Mouse (Mus musculus) CD4-positive helper T cell, adult 2 months (primary cell): ENCODE results near the gene Bcl2l2.

Experiments used
- DNase-seq: peaks from one replicate; pipeline ENCODE4 v3.0.0-alpha.2; 2012; ENCODE audit warnings: low read depth, missing footprints, low spot score

The Bcl2l2 gene

DNA sequence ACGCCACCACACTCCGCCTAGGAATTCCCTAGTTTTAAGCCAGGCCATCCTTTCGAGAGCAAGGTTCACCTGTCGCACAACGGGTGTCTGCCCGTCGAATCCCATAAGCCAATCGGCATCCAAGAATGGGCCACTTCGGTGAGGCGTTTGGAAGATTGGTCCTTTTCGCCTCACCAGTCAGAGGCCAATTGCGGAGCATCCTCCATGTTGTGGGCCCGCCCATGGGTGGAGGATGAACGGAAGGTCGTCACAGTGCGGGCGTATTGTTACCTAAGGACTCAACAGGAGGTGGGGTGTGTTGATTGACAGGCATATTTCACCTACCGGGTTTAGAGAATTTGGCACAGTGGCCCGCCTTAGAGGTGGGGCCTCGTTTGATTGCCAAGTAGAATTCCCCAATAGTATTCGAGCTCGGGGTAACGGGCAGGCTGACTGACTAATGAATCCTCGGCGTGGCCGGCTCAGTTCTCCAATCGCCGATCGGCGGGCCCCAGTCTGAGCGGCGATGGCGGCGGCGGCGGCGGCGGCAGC, 10.5 kb downstream of the Bcl2l2 start:
- DNase-seq = peak; percentile 100

DNA sequence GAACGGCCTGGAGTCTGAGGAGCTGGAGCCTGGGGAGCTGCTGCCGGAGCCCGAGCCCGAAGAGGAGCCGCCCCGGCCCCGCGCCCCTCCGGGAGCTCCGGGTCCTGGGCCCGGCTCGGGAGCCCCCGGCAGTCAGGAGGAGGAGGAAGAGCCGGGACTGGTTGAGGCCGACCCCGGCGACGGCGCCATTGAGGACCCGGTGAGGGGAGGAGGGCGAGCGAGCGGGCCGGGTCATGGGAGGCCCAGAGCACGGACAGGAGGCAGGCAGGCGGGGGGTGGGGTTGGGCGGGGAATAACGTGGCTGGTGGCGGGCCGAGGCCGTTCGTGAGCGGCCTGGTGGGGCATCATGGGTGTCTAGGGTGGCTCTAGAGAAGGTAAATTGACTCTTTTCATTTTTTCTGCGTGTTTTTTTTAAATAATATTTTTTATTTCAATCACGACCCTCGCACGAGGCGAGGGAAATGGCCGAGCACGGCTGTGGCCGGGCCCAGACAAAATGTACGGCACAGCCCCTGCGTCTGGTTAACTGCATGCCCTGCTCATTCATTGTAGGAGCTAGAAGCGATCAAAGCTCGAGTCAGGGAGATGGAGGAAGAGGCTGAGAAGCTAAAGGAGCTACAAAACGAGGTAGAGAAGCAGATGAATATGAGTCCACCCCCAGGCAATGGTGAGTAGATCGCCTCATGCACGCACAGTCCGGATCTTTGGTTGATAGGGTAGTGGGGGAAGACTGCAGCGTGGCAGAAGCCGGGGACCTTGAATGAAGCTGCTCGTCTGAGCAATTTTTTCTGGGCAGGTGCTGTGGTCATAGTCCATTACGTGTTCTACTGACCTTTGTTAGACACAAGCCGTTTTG, 11.3 kb downstream of the Bcl2l2 start:
- DNase-seq = no peak

DNA sequence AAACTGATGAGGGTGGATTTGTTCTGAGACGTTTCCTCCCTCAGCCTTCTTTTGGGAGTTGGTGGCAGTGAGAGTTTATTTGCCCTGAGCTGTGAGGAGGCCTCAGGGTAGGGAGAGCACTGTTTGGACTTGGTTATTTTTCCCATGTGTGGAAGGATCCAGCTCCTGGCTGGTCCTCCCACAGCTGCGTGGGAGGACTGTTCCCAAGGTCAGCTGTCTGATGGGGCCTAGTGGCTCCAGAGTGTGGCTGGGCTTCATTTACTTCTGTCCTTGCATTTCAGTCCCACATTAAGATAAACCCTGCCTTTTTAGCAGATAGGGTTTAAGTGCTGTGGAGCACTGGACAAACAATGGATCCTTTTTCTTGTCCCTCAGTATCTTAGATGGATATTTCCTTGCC, 14.3 kb downstream of the Bcl2l2 start:
- DNase-seq = no peak

DNA sequence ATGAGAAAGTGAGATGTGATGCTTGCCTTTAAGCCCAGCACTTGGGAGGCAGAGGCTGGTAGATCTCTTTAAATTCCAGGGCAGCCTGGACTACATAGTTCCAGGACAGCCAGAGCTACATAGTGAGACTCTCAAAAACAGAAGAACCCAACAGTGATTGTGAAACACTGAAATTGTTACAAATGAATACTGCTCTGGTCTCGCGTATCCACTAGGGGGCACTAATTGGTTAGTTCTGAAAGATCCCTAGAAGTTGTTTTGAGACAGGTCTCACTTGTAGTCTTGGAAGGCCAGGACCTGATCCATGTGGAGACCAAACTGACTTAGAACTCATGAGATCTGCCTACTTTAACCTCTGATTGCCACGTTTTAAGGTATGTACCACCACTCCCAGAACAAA, 17.2 kb downstream of the Bcl2l2 start:
- DNase-seq = peak; percentile 65

DNA sequence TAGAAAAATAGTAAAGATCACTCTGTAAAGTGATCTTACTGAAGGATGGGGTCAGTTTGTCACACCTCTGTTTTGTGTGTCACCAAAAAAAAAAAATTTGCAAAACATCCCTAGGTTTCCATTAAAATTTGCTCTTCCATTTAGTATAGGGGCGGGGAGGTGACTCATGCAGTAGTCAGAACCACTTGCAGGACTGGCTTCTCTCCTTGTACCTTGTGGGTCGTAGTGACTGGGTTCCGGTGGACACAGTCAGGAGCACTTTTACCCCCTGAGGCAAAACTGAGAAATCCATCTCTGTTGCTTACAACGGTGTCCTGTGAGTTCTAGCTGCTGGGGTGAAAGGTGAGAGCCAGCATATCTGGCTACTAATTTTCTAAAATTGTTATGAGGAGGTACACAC, 20.5 kb downstream of the Bcl2l2 start:
- DNase-seq = no peak

DNA sequence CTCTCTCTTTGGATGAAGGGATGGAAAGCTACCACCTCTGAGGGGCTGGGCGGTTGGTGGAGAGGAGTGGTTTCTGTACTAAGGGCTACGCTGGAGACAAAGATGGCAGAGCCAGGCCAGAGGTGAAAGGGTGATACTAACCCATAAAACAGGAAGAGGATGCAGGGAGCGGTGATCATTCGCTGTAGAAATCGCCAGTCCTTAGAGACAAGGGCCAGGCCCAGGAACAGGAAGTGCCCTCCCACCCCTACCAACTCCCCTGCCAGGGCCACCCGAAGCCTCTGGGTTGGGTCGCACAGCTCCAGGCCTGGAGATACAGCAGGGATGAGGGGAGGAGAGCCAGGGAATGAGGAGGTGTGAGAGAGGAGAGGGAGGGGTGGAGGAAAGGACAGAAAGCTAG, 25.5 kb downstream of the Bcl2l2 start:
- DNase-seq = no peak

DNA sequence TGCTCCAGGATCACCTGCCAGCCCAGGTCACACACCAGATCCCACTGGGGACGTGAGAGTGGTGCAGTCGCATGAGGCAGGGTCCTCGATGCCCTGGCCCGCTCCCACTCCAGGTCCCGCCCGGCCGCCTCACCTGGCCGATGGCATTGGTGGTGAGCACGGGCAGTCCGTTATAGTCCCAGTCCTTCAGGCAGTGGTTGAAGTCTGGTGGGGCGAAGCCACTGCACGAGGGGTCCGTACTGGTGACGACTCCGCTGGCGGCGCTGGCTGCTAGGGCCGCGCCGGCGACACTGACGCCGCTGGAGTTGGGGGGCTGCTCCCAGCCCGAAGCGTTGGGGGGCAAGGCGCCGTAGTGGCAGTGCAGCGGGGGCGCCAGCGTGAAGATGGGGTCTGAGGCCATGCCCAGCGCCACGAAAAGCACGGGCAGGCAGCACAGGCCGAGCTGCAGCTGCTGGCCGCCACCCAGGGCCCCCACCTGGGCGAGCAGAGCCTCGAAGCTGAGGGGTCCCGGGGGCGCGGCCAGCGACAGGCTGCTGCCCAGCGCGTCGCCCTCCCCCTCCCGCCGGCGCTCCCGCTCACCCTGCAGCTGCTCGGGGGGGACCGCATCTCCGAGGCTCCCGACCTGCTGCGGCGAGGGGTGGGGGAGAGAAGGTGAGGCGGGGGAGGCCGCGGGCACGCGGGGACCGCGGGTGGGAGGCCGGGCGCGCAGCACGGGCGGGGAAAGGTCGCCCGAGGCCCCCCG, 29.1 kb downstream of the Bcl2l2 start:
- DNase-seq = no peak

DNA sequence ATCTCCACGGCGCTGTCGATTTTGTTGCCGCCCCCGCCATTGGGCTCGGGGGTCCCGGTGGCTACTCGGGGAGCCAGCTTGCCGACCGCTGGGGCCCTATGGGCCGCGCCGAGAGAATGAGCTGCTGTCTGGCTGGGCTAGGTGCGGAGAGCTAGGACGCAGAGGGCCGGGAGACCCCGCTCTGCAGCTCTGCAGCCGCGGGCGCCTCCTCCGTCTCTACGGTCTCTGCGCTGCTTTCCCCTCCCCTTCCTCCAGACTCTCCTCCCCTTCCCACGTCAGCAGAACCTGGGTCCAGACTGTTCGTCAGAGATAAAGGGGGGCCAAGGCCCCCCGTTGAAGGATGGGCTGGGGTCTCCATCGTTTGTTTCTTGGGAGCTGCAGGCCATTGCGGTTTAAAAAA, 29.7 kb downstream of the Bcl2l2 start, which contains the start of gene Slc22a17:
Gene Slc22a17, minus strand, starts transcription at position 247 of the 400 bp plus-strand sequence.
- DNase-seq = peak; percentile 44

DNA sequence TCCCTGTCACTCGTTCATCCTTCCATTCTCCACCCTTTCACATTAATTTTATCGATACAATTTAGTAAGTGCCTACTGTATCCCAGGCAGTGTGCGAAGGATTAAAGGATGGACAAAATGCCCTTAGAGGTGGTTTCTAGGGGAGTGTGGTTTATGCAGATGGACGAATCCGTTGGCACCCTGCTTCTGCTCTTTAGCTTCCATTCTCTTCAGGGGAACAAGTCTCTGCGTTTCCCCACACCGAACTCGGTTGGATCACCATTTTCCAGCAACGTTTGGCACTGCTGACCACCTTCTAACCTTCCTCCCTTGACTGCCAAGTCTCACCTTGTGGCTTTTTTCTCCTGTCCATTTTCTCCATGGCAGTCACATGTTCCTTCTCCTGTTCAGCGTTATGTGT, 30.2 kb downstream of the Bcl2l2 start:
- no peak for DNase-seq

DNA sequence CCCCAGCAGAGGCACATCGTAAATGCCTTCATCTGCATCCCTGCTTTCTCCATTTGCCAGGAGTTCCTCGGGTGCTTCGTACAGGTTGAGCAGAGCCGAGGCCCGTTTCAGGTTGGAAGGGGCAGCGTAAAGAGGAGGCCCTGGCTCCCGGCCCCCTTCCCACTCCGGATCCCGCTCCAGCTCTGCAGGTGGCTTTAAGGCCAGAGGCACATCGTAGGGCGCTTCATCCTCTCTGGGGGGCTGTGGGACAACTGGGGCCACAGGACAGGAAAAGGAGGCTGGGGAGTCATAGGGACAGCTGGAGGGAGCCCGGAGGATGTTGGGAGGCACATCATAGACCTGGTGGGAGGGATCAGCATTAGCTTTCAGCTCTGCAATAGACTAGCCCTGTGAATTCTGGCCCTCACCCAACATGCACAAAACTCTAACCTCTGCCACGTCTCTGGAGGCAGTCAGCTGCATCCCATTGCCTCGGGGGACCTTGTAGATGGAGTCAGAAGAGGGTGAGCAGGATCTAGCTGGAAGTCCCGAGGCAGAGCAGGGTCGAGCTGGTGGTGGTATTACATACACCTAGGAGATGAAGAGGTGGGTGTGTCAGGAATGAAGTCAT, 37.0 kb downstream of the Bcl2l2 start:
- DNase-seq = no peak

DNA sequence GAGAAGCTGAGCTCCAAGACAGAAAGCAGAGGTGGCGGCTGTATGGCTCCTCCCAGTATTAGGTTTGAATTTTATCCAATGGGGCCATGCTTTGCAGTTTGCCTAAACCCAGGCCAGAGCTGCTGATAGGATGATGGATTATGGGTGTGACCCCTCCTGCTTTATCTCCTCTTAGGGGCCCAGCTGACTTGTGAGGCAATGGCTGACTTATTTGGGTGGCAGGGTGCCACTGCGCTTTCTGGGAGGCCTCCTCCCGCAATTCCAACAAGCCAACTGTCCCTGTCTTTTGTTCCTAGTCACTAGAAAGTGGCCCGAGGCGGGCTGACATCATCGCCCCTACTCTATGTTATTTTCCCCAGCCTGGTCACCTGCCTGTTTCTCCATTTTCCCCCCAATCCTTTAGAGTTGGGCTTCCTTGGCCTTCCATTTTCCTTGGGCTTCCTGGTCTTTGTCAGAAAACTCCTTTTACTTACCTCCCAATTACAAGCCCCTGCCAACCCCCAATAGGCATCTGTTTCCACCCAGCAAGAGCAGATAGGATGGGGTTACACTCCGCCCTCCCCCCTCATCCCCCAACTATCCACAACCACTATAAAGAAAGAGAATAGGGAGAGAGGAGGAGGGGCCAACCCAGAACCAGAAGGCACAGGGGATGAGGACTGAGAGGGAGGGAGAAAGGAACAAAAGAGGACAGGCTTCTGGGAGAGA, 41.6 kb downstream of the Bcl2l2 start:
- no peak for DNase-seq

DNA sequence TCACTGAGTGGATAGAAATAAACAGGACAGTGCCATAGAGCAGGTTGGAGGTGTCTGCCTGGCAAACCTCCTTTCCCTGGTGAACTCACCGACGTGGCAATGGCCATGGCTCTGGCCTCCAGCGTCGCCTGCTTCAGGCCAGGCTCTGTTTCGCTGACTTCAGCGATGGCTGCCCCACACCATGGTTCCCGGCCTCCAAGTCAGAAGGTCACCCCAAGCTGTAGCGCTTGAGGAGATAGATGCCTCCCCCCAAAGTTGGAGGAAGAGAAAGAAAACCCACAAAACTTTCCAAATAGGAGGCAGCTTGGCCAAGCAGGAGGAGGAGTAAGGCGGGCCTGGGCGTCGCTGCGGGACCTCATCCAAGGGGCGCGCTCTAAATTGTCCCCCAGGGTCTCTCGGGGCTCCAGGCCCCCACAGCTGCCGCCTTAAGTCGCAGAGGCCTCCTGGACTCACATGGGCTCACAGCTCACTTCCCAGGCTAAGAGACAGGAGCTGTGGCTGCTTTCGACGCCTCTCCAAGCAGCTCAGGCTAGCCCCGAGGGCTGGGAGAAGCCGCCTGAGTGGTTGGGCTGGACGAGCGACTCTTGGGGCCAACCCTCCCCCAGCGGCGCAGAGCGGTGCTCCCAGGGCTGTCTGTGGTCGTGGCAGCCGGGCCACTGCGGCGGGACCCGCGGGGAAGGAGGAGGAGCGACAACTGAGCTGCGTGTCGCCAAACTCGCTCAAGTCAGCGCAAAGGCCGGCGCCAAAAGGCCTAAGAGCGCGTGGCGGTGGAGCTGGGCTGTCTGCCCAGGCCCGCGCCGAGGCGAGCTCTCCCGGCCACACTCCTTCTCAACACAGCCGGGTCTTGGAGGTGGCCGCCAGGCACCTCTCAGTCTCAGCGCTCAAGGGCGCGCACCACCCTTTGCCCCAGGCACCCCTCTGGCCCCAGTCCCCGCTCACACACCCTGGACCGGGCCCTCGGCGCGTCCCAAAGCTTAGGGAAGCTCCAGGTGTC, 42.5 kb downstream of the Bcl2l2 start, which contains the start of gene Efs:
Gene Efs, minus strand, starts transcription at position 778 of the 994 bp plus-strand sequence.
- no peak for DNase-seq

DNA sequence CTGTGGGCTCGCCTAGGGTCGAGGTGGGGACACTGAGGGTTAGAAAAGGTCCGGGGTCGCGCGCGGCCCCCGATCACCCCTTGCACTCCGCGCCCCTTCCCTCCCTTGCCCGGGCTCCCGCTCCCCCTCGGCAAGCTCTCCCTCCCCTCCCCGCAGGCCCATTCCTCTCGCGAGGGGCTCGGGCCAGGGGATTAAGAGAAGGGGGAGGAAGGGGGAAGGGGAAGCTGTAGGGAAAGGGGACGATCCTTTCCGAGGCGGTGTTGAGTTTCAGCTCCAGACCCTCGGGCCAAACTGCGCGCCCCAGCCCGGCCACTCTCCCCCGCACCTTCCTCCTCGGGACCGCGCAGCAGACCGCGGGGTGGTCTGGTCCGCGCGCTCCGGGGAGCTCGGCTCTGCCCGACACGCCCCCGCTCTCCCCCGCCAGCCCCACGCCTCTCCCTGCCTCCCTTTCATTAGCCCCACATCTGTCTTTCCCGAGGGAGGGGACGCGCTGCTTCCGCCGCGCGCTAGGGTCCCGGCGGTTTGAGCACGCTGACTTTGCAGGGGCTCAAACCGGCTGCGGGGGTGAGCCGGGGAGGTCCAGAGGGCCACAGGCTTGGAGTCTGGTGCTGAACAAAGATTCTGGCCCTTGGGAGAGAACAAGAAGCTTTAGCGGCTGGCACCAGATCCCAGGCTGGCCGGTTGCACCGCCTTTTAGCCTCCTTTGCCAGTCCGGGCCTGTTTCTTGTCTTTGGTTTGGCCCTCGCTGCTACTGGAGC, 43.4 kb downstream of the Bcl2l2 start:
- DNase-seq = no peak

DNA sequence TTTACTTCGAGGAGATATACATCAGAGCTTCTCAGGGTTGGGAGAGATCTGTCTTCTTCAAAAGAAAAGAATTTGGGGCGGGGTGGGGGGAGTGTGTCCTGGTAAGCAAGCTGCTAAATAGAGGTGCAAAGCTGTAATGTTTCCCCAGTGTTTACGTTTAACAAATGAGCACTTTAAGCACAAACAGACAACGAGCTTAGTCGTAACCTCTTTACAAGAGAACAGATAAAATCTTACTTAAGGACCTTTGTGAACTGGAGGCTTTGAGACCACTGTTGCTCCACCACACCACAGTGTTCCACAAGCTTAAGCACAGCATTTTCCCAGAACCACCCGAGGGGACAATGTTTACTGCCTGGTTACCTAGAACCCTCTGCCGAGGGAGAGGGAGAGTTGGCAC, 44.1 kb downstream of the Bcl2l2 start:
- DNase-seq = no peak

DNA sequence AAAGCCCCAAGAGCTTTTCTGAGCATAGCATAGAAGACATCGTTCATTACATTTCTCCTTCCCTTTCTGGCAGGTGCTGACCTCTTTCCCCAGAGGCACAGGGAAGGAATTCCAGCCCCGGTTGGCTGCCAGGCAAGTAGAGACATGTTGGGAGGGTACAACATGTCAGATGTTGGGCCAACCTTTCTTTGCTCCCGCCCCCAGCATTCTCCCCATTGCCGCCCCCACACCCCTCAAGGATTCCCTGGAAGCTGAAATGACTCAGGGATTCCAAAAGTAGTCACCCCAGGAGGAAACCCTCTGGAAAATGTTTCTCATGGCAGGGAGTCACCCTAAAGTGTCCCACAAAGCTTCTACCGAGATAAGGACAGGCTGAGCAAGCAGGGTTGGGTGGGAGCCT, 46.6 kb downstream of the Bcl2l2 start:
- no peak for DNase-seq

DNA sequence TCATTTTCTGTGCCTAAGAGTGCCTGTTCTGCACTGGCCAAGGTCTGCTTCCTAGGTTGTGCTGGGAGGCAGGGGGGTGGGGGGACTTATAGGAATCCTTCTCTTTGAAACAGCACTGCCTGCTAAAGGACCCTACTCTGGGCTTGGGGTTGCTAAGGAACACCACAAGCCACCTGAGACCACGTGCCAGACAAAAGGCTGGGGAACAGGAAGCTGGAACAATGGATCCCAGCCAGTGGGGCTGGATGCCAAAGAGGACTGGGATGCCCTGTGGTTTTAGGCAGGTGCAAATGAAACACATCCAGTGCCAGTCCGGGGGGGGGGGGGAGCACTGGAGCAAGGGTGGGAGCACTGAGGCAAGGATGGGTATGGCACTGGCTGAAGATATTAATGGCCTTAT, 47.3 kb downstream of the Bcl2l2 start:
- DNase-seq = no peak

DNA sequence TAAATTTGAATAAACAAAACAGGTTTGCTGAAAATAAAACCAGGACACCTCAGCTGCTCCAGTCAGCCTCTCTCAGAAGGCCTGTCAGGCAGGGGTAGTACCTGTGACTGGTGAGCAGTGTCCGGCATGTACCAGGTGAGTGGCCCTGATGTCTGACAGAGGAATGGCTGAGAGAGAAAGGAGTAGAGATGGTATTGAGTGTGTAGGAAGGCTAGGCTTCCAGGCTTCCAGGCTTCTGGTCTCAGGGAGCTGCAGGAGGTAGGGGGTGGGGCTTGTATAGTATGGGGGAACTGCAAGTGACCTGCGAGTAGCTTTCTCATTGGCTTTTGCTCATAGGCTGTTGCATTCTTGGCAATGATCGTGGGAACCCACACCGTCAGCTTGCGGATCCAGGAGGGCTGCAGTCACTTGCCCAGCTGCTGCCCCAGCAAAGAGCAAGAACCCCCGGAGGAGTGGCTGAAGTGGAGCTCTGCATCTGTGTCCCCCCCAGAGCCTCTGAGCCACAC, 49.5 kb downstream of the Bcl2l2 start, which contains the start of gene Il25:
Gene Il25, plus strand, starts transcription at position 51 of the 506 bp plus-strand sequence.
- DNase-seq = no peak

DNA sequence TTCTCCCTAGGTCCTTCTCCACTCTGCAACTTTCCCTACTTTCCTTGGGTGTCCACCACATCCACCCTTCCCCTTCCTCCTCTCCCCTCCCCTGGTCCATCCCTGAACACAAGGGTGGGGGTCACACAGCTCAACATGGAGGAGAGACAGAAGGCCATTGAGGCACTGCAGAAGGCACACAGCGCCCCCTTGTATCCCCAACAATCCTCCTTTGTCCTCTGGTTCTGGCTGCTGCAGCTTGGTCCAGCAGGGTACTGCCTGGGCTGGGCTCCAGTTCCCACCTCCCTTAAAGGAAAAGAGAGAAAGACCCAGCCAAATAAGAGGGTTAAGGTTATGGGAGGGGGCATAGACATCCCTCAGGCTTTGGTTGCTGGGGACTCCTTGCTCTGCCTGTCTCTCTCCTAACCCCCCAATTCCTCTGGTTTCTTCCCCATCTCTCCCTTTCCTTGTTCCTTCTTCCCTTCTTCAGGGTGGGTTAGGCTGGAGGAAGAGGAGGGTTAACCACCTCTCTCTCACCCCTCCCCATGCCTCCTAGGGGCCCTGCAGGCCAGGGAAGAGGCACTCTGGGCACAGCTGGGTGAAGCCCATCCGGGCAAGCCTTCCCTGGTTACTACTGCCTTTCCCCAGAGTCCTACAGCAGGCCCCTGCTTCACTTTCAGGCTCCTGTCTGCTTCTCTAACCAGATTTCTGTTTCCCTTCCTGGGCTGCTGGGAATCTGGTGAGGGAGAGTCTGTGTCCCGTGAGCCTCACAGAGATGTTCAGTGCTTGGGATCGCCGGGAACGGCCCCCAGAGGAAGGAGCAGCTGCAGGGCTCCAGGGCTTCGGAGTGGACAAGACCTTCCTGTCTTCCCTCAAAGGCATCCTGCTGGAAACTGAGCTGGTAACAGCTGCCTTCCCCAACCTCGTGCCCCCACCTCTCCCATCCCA, 53.0 kb downstream of the Bcl2l2 start, which contains the start of gene Cmtm5:
Gene Cmtm5, plus strand, starts transcription at position 358 of the 927 bp plus-strand sequence.
- DNase-seq = no peak
